Mouse (Mus musculus): ENCODE measurements around the gene Pbdc1.
"Not testable (repeated sequence)": the region's sequence is repeated elsewhere in the genome, so short reads cannot be mapped to it uniquely, and the experiment has no call there.

The Pbdc1 gene

DNA sequence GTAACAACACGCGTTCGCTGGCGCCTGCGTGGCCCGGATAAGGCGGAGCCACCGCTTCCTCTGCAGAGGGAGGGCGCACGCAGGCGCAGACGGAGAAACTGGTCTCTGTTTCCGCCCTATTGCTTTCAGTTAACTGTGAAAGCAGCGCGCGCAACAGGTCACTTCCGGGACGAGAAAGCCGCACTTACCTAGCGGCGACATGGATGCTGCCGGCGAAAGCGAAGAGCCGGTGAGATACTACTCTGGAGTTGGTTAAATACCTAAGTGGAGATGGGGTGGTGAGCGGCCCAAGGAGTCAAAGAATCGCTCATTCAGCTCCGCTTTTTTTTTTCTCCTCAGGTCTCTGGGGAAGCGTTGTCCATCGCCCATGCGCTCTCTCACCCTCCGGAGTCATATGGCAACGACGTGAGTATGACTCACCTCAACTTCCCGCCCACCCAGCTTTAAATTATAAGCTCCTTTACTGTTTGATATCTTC lies at the start of gene Pbdc1:
Gene Pbdc1, plus strand, starts transcription at position 142 of the 478 bp plus-strand sequence.
- peak; percentile 94 for DNase-seq (ENCODE audit: low read depth, low spot score)

DNA sequence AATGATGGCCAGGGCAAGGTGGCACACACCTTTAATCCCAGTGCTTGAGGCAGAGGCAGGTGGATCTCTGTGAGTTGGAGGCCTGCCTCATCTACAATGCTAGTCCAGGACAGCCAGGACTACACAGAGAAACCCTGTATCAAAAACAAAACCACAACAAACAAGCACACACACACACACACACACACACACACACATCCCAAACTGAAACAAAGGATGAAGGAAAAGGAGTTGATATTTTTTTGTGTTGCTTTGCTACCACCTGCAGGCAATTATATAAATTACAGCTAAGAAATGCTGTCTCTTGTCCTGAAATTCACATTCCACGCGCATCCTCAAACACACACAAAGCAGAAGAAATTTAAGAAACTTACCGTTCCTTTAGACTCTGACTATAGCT lies 41.9 kb upstream of the Pbdc1 start:
- peak; percentile 2 for DNase-seq (ENCODE audit: low read depth, low spot score)

DNA sequence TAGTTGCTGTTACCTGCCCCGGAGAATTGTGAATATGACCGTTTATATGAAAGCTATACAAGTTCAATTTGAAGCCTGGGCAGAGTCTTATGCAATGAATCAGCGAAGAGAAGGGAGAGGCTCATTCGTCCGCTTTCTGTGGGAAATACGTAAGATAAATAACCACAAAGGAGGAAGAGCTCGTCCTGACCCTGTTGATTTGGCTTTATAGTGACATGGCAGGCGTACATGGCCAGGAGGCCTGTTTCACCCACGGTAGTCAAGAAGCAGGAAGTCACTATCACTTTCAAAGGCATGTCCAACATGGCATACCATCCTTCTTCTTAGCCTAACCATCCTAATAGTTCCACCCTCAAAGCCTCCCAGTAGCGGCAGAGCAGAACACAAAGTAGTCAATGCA lies 15.3 kb upstream of the Pbdc1 start:
- DNase-seq (ENCODE audit: low read depth, low spot score): no peak

DNA sequence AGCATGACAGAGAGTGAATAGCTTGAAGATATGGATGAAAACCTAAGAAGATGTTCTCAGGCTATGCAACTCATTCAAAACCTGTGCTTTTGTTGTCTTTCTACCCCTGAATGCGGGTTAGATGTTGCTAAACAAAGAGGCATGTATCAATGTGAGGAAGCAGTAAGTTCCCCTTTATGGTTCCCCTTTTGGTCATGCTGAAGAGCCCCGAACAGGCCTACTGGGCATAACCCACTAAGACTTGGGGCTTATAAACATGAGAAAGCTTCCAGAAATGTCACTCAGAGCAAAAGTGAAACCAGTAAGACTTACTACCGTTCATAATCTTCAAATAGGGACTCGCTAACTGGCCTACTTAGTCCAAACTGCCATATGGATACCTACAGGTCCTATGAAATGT lies 14.8 kb upstream of the Pbdc1 start:
- no peak for DNase-seq (ENCODE audit: low read depth, low spot score)

DNA sequence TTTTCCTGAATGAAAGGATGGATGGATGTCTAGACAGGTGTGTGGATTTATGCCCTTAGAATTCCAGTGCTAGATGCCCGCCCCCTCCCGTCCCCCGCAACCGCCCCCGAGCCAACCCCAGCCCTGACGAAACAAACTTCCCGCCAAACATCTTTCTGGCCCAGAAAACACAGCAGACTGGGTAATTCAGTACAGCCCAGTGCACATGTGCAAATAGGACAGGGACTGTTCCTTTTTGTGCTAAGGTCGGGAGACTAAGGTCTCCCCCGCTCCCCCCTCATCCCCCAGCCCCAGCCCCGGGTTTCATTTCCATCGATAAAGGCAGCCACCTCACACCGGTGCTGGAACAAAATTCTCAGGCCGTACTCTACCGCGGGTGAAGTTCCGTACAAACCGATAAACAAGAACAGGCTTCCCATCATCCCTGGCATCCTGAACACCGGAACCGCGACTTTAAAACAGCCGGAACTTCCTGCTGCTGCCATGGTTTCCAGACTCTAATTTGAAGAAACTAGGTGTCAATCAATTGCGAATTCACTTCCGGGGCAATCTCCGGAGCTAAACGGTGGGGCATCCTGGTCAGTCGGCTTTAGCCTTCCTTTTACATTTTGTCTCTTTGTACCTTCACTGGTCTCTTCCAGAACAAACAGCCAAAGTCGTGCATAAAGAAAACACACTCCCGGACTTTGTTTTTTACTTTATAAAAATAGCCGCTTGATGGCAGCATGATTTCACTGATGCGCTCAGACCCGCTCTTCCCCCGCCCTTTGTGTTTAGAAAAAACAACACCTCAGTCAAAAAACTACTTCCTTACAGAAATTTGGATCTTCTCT lies 9.7 kb upstream of the Pbdc1 start:
- peak; percentile 85 for DNase-seq (ENCODE audit: low read depth, low spot score)

DNA sequence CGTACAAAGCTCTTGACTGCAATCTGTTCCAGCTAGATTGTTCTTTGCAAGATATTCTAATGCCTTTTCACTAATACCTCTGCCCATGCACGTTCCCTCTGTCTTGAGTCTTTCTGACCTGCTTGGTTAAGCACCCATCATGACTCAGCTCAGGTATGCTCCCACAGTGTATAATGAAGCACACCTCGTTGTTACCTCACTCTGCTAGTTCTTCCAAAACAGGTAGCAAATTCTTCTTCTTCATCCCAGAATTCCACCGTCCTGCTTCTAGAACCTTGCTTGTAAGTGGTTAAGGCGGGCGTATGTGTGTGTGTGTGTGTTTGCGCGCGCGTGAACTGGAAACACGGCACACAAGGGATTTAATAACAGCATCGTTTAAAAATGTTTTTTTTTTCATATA lies 405 bp upstream of the Pbdc1 start:
- DNase-seq (ENCODE audit: low read depth, low spot score): no peak

DNA sequence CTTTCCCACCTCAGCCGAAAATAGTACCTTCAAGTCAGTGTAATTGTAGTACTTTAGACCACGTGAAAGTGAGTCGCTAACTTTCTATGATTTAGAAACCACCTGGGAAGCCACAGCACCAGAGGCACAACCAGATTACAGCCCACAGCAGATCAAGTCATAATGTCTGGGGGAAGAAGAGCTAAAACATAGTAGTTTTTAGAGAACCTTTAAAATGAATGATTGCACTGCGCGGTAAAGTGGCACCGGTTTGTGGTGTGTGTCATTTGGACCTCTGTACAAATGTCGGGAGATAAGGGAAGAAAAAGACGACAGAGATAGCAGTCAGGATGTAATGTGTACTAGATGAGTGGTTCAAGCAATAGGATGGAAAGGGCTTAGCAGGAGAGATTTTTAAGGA lies 540 bp downstream of the Pbdc1 start:
- DNase-seq (ENCODE audit: low read depth, low spot score): no peak

DNA sequence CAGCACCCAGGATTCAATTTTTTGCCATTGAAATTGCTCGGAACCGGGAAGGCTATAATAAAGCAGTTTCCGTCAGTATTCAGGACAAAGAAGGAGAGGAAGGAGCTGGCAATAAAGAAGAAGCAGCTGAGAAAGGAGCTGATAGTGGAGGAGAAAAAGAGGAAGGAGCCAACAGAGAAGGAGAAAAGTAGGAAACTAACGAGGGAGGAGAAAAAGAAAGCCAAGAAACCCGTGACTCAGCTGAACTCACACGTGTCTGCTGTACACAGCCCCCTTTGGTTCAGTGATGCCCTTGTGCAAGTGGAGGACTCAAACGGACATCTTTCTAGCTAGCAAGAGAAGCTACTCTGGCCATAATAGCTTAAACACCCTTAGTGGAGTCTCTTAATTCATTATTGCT lies 3.5 kb downstream of the Pbdc1 start:
- DNase-seq (ENCODE audit: low read depth, low spot score): not testable (repeated sequence)

DNA sequence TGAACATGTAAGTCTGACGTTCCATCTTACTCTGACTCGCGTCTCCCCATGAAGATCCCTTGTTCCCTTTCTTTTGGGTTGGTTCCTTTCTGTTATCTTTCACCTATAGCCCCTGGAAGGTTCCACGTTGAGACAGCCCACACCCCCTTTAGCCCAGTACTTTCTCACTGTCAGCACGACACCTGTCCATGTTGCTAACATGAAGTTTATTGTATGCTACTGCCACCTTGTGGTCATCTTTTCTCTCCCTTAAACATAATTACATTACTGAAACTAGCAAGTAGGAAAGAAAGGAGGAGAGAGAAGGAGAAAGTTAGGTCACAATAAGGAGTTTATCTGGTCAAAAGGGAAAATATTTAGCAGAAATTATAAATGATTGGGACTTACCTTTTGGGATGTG lies 24.6 kb downstream of the Pbdc1 start:
- DNase-seq (ENCODE audit: low read depth, low spot score): peak; percentile 18

DNA sequence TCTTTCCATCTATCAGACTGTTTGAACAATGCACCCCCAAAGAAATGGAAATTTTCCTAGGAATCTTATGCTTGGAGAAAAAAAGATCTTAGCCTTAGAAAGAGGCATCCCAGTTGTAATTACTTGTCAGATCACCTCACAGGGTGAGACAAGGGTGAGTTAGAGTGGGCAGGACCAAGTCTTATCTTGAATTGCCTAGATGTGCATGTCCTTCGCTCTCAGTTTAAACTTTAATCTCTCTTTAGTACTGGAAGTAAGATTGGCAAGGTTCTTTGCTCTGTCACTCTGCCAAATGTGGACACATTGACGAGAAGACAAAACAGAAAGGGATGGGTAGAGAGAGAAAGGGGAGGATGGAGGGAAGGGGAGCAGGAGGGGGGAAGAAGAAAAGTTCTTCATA lies 35.4 kb downstream of the Pbdc1 start:
- DNase-seq (ENCODE audit: low read depth, low spot score): no peak

DNA sequence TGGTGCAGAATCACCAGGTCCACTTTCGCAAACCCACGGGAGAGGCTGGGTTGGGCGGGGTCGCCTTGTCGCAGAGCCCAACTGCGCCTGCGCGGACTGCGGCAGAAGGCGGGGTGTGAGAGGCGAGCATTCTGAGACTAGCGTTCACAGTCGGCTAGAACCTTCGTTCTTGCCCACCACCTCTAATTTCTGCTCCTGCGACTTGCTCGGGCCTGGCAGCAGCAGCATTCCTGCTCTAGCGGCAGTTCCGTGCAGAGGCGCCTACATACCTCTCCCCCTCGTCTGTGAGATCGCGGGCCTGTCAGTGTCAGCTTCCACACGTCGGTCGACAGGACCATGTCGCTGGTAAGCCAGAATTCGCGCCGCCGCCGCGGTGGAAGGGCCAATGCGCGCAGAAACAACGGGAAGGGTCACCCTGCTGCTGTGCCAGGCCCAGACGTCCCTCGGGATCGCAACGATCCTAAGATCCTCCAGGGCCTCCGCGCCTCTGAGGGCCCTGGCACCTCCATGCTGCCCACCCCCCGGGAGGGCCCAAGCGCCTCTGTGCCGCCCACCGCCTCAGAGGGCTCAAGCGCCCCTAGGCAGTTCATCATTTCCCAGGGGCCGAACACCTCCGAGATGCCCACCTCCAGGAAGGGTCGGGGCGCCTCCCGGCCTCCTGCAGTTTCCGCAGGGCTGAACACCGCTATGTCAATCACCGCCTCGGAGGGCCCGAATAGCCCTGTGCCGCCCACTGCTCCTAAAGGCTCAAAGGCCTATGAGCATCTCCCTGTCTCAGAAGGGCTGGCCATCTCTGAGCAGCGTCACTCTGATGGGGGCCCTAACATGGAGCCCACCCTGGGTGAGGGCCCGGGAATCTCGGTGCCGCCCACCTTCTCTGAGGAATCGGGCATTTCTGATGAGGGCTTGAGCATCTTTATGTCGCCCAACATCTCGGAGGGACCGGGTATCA lies 41.0 kb downstream of the Pbdc1 start, which contains the start of gene Magee1:
Gene Magee1, plus strand, starts transcription at position 104 of the 952 bp plus-strand sequence.
- DNase-seq (ENCODE audit: low read depth, low spot score): peak; percentile 66

DNA sequence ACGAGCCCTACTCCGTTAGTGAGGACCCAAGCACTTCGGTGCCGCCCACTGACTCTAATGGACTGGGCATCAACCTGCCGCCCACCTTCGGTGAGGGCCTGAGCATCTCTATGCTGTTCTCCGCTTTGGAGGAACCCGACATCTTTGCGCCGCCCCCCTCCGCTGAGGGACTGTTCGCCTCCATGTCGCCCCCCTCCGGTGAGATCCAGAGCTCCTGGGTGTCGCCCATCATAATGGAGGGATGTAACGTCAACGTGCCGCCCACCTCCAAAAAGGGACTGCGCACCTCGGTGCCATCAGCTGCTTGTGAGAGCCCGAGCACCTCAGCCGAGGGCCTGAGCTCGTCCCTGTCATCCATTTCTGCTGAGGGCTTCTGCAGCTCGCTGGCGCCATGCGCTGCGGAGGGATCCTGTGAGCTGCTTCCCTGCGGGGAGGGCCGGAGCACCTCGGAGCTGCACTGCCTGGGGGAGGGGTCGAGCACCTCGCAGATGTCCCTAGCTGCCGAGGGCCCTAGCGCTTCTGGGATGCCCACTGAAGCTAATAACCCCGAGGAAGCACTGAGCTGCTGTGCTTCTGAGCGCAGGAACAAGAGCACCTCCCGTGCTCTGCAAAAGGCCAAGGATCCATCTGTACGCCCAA lies 41.8 kb downstream of the Pbdc1 start:
- DNase-seq (ENCODE audit: low read depth, low spot score): peak; percentile 62

DNA sequence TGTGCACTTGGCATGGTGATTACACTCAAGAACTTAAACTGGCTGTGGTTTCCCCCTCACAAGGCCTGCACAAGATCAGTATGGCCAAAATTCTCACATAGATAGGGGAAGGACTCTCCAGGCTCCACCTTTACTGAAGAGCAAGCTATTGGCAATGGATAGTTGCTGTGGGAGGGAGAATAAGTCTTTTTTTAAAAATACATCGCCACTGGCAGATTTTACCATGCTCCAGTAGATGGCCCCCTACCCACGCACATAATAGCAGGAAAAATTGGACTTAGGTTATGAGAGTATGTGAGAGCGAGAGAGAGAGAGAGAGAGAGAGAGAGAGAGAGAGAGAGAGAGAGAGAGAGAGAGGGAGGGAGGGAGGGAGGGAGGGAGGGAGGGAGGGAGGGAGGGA lies 45.3 kb downstream of the Pbdc1 start:
- peak; percentile 16 for DNase-seq (ENCODE audit: low read depth, low spot score)

DNA sequence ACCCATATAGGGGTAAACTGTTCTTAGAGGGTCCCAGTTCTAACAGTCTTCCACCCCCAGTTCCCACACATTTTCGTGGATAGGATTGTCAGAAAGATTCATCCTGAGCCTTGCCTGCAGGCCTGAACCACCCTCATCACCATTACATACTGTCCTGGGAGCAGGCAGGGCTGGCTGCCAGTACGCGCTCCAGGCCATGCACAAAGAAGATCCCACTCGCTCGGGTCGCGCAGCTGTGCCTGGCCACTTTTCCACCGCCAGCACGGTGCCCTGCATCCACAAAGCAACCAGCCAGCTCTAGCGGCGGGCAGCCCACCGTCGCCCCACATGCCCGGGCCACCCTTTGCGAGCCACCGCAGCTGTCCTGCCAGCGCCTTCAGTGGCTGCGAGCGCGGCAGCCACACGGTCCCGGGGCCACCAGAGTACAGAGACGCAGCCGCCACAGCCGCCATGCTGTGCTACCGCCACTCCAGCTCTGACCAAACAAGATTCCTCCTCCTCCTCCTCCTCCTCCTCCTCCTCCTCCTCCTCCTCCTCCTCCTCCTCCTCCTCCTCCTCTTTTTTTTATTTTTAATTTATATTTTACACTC lies 72.4 kb downstream of the Pbdc1 start:
- DNase-seq (ENCODE audit: low read depth, low spot score): no peak

DNA sequence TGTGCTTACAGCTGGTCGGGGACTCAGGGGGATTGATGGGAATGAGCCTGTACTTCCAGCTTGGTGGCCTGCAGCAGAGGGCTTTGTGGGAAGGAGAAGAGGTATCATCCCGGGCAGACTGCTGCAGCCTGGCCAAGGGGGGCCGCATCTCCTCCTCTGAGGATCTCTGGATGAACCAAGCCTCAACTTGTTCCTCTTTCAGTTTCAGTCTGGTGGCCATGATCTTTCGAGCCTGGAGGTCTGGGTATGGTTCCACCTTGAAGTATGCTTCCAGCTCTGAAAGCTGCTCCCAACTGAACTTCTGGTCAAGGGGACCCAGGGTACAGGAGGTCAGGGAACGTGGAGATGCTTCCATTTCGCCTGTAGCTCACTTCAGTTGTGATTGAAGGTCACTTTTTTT lies 85.5 kb downstream of the Pbdc1 start:
- DNase-seq (ENCODE audit: low read depth, low spot score): not testable (repeated sequence)
